Mouse (Mus musculus) bone marrow, adult 2 months (tissue): Measurements from ENCODE around the gene Zfp182.

ENCODE experiments used
- CTCF ChIP-seq: fragments of 200-500 bp; IDR thresholded peaks from 2 replicates; pipeline ENCODE4 v1.5.1; 2011; ENCODE audit warnings: low read length, control low read depth; ENCODE audit not compliant: control insufficient read depth, insufficient read depth
- POLR2A ChIP-seq: fragments of 200-500 bp; IDR thresholded peaks from 2 replicates; pipeline ENCODE4 v1.6.1; 2011; ENCODE audit warnings: low read depth, mild to moderate bottlenecking, control low read depth, low read length, borderline replicate concordance; ENCODE audit not compliant: control insufficient read depth

DNA sequence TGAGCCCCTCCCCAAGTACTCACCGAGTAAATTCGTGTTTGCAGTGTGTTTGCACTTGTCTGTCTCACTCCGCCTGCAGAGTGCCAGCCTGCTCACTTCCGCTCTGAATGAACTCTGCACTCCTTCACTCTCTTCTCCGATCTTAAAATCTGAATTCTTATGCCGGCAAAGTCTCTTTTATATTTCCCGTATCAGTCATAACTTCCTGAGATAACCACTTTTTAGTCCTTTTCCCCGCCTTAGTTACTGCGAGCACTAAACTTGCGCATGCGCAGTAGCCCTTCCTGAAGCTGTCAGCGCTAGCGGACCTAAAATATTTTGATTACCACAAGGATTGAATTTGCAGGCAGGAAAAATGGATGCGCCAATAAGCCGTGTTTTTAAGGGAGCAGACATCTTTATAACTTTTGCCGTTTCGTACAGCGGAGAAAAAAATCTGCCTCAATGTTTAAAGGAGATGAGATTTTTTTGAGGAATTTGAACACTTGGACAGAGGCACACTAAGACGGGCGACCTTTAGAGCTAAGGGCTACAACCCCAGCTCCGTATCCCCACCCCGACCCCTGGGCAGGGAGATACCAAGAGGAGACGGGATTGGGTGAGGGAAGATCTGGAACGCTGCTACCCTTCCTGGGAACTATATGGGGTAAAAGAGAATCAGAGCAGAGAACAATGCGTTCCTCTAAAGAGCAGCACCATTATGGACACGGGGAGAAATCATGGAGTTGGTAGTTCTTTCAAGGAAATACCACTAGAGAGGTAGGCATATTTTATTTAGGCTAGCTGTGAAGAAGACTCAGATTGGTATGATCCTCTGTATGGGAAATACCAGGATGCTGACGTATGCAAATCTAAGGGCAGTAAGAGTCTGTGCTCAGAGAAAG, 27.1 kb upstream of the Zfp182 start, which contains the start of gene Zfp300:
- no peak for TF ChIP-seq POLR2A
- no peak for TF ChIP-seq CTCF
